Mouse (Mus musculus): Measurements from ENCODE around the gene Nudc. TPM values are rescaled to one million over a fixed set of nuclear protein-coding genes. Genes with fewer than 3 reads are reported as not detected.

The Nudc gene
- polyA plus RNA-seq, 1 experiment, result 61.4 TPM

GRCm38 (mm10) chr4:133489489-133490245 is 56.1 kb downstream of the Nudc start:
- Histone ChIP-seq H3K27ac (ENCODE audit: insufficient read depth, low read depth, low read length) (peak overlapping the region; percentile 7; the same call in 1 of the 2 replicates), H3K36me3 (ENCODE audit: control insufficient read depth, insufficient read depth, low read length) (no peaks in the 10 kb centered on the region), H3K4me3 (ENCODE audit: insufficient read depth, low read depth, low read length) (no peak overlapping the region), H3K4me1 (ENCODE audit: control insufficient read depth, insufficient read depth, low read length) (peaks cover 6% of the 10 kb centered on the region; the same call in 1 of the 2 replicates), H3K27me3 (replicated peaks; ENCODE audit: control insufficient read depth, insufficient read depth, low read length) (no peaks in the 10 kb centered on the region)
- no peak for TF ChIP-seq POLR2A (IDR thresholded peaks at IDR 0.05; ENCODE audit: low read depth, low read length)
- TF ChIP-seq CTCF (conservative IDR thresholded peaks at IDR 0.05; ENCODE audit: insufficient read depth, insufficient read length, low read depth, low read length), result no peak
- 65% methylated on average over 4 of the region's 4 CpGs for WGBS
- DNase-seq, result no peak

- DNase-seq, result peak; percentile 42
- no peak for TF ChIP-seq POLR2A (IDR thresholded peaks at IDR 0.05; ENCODE audit: low read depth, low read length)
- no peak for TF ChIP-seq CTCF (conservative IDR thresholded peaks at IDR 0.05; ENCODE audit: insufficient read depth, insufficient read length, low read depth, low read length)
- Histone ChIP-seq H3K27me3 (replicated peaks; ENCODE audit: control insufficient read depth, insufficient read depth, low read length) (no peaks in the 10 kb centered on the region), H3K4me3 (ENCODE audit: insufficient read depth, low read depth, low read length) (no peak overlapping the region), H3K36me3 (ENCODE audit: control insufficient read depth, insufficient read depth, low read length) (no peaks in the 10 kb centered on the region), H3K4me1 (ENCODE audit: control insufficient read depth, insufficient read depth, low read length) (peaks cover 6% of the 10 kb centered on the region; the same call in 1 of the 2 replicates), H3K27ac (ENCODE audit: insufficient read depth, low read depth, low read length) (peak overlapping the region; percentile 7)
- WGBS, result 66% methylated on average over 20 of the region's 20 CpGs
These were observed 57.0 kb downstream of the Nudc start for GRCm38 (mm10) chr4:133488619-133489392.

- Histone ChIP-seq H3K36me3 (ENCODE audit: control insufficient read depth, insufficient read depth, low read length) (no peaks in the 10 kb centered on the region), H3K4me3 (ENCODE audit: insufficient read depth, low read depth, low read length) (no peak overlapping the region), H3K27ac (ENCODE audit: insufficient read depth, low read depth, low read length) (no peak overlapping the region), H3K4me1 (ENCODE audit: control insufficient read depth, insufficient read depth, low read length) (peaks cover 5% of the 10 kb centered on the region; the same call in 1 of the 2 replicates), H3K27me3 (replicated peaks; ENCODE audit: control insufficient read depth, insufficient read depth, low read length) (no peaks in the 10 kb centered on the region)
- no peak for TF ChIP-seq CTCF (conservative IDR thresholded peaks at IDR 0.05; ENCODE audit: insufficient read depth, insufficient read length, low read depth, low read length)
- TF ChIP-seq POLR2A (IDR thresholded peaks at IDR 0.05; ENCODE audit: low read depth, low read length), result no peak
- no peak for DNase-seq
- 92% methylated on average over 26 of the region's 26 CpGs for WGBS
These were observed 59.0 kb downstream of the Nudc start for GRCm38 (mm10) chr4:133486673-133487357.

DNA sequence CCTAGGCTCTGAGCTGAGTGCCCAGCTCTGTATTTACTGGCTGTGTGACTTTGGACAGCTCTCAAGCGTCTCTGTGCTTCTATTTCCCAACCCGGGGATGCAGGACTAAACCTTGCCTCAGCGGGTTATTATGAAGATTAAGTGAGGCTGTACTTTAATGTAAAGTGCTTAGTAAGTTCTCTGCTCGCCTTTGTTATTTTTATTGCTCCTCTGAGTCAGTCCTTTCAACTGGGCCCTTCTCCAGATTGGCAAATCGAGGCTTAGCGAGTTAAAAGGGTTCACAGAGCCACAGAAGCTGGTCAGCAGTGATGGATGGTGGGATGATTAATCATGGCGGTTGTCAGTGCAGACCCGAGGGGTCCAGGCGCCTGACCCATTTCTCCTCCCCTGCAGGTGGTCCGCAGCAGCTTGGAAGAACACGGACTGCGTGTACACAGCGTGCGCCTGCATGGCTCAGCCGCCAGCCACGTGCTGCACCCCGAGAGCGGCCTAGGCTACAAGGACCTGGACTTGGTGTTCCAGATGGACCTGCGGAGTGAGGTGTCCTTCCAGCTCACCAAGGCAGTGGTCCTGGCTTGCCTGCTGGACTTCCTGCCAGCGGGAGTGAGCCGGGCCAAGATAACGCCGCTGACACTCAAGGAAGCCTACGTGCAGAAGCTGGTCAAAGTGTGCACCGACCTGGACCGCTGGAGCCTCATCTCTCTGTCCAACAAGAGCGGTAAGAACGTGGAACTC is 59.9 kb downstream of the Nudc start:
- Histone ChIP-seq H3K27me3 (replicated peaks; ENCODE audit: control insufficient read depth, insufficient read depth, low read length) (no peaks in the 10 kb centered on the region), H3K36me3 (ENCODE audit: control insufficient read depth, insufficient read depth, low read length) (no peaks in the 10 kb centered on the region), H3K4me3 (ENCODE audit: insufficient read depth, low read depth, low read length) (no peak overlapping the region), H3K4me1 (ENCODE audit: control insufficient read depth, insufficient read depth, low read length) (peaks cover 5% of the 10 kb centered on the region; the same call in 1 of the 2 replicates), H3K27ac (ENCODE audit: insufficient read depth, low read depth, low read length) (peak overlapping the region; percentile 91; the same call in 1 of the 2 replicates)
- DNase-seq, result no peak
- WGBS, result 90% methylated on average over 28 of the region's 28 CpGs
- TF ChIP-seq POLR2A (IDR thresholded peaks at IDR 0.05; ENCODE audit: low read depth, low read length) (no peak), CTCF (conservative IDR thresholded peaks at IDR 0.05; ENCODE audit: insufficient read depth, insufficient read length, low read depth, low read length) (no peak)

- TF ChIP-seq POLR2A (IDR thresholded peaks at IDR 0.05; ENCODE audit: low read depth, low read length), result no peak
- TF ChIP-seq CTCF (conservative IDR thresholded peaks at IDR 0.05; ENCODE audit: insufficient read depth, insufficient read length, low read depth, low read length), result 0 out of 2 replicates have a peak, but pooled peaks have one; percentile 7
- Histone ChIP-seq H3K27me3 (replicated peaks; ENCODE audit: control insufficient read depth, insufficient read depth, low read length) (no peaks in the 10 kb centered on the region), H3K36me3 (ENCODE audit: control insufficient read depth, insufficient read depth, low read length) (no peaks in the 10 kb centered on the region), H3K27ac (ENCODE audit: insufficient read depth, low read depth, low read length) (peak overlapping the region; percentile 91), H3K4me1 (ENCODE audit: control insufficient read depth, insufficient read depth, low read length) (peaks cover 5% of the 10 kb centered on the region; the same call in 1 of the 2 replicates), H3K4me3 (ENCODE audit: insufficient read depth, low read depth, low read length) (no peak overlapping the region)
- WGBS, result 12% methylated on average over 22 of the region's 22 CpGs
- peak; percentile 84 for DNase-seq
These were observed 61.4 kb downstream of the Nudc start for GRCm38 (mm10) chr4:133484266-133485025.

Other genes with a start within 250 kb of the Nudc start
- gene Wdtc1, start 192.5 kb downstream of the Nudc start, polyA plus RNA-seq (2012; rRNA removed), result 64.1 and 64.4 TPM in 2 replicates
- gene Slc9a1, start 176.3 kb downstream of the Nudc start, polyA plus RNA-seq (2012; rRNA removed), result 30.1 and 32.3 TPM in 2 replicates
- 2.9 and 3.1 TPM in 2 replicates for gene Tent5b, start 65.9 kb downstream of the Nudc start, polyA plus RNA-seq (2012; rRNA removed)
- 0.43 and 0.97 TPM in 2 replicates for gene Trnp1, start 47.4 kb downstream of the Nudc start, polyA plus RNA-seq (2012; rRNA removed)
- 39.7 and 42.3 TPM in 2 replicates for gene Kdf1, start 27.0 kb downstream of the Nudc start, polyA plus RNA-seq (2012; rRNA removed)
- 6.0 and 6.8 TPM in 2 replicates for gene Nr0b2, start 7.4 kb upstream of the Nudc start, polyA plus RNA-seq (2012; rRNA removed)
- gene Gpatch3, start 28.7 kb upstream of the Nudc start, polyA plus RNA-seq (2012; rRNA removed), result 3.8 and 4.6 TPM in 2 replicates
- gene Gpn2, start 38.4 kb upstream of the Nudc start, polyA plus RNA-seq (2012; rRNA removed), result 26.7 and 31.4 TPM in 2 replicates
- 7.2 and 7.6 TPM in 2 replicates for gene Sfn, start 56.2 kb upstream of the Nudc start, polyA plus RNA-seq (2012; rRNA removed)
- 28.7 and 31.6 TPM in 2 replicates for gene Zdhhc18, start 104.2 kb upstream of the Nudc start, polyA plus RNA-seq (2012; rRNA removed)
- gene Pigv, start 126.7 kb upstream of the Nudc start, polyA plus RNA-seq (2012; rRNA removed), result 15.8 and 16.2 TPM in 2 replicates
- 40.5 and 43.7 TPM in 2 replicates for gene Arid1a, start 210.8 kb upstream of the Nudc start, polyA plus RNA-seq (2012; rRNA removed)

Measured in kidney, adult 2 months (tissue).